Mouse (Mus musculus): ENCODE measurements around the gene Fbxl18. TPM values are rescaled to one million over a fixed set of nuclear protein-coding genes. Genes with fewer than 3 reads are reported as not detected.

The Fbxl18 gene
- total RNA-seq, 2 experiments from 2014 or later = 1.4 to 8.3 TPM

Other genes with a start within 250 kb of the Fbxl18 start
- not detected in 2 replicates for gene Slc29a4, start 202.9 kb downstream of the Fbxl18 start, total RNA-seq (2015; ENCODE audit: low replicate concordance)
- not detected in 2 replicates for gene Slc29a4, start 202.9 kb downstream of the Fbxl18 start, total RNA-seq (2017; ENCODE audit: low replicate concordance)
- gene Tnrc18, start 77.8 kb downstream of the Fbxl18 start, total RNA-seq (2015; ENCODE audit: low replicate concordance) = 5.4 and 7.9 TPM in 2 replicates
- gene Tnrc18, start 77.8 kb downstream of the Fbxl18 start, total RNA-seq (2017; ENCODE audit: low replicate concordance) = 5.0 and 6.0 TPM in 2 replicates
- 4,143 and 4,236 TPM in 2 replicates for gene Actb, start 11.3 kb upstream of the Fbxl18 start, total RNA-seq (2015; ENCODE audit: low replicate concordance)
- gene Actb, start 11.3 kb upstream of the Fbxl18 start, total RNA-seq (2017; ENCODE audit: low replicate concordance) = 1,451 and 2,396 TPM in 2 replicates
- not detected in 2 replicates for gene Fscn1, start 64.9 kb upstream of the Fbxl18 start, total RNA-seq (2015; ENCODE audit: low replicate concordance)
- gene Fscn1, start 64.9 kb upstream of the Fbxl18 start, total RNA-seq (2017; ENCODE audit: low replicate concordance) = not detected in 2 replicates
- 10.4 and 19.9 TPM in 2 replicates for gene Rnf216, start 217.6 kb upstream of the Fbxl18 start, total RNA-seq (2015; ENCODE audit: low replicate concordance)
- 31.5 and 53.4 TPM in 2 replicates for gene Rnf216, start 217.6 kb upstream of the Fbxl18 start, total RNA-seq (2017; ENCODE audit: low replicate concordance)